Mouse (Mus musculus): ENCODE measurements around the gene Kcnj10. TPM values are rescaled to one million over a fixed set of nuclear protein-coding genes. Genes with fewer than 3 reads are reported as not detected.

Gene Kcnj10
- total RNA-seq, 1 experiment from 2014 or later = 0.39 TPM

GRCm38 (mm10) chr1:172331422-172331947 lies 9.5 kb upstream of the Kcnj10 start:
- no peak for DNase-seq

DNA sequence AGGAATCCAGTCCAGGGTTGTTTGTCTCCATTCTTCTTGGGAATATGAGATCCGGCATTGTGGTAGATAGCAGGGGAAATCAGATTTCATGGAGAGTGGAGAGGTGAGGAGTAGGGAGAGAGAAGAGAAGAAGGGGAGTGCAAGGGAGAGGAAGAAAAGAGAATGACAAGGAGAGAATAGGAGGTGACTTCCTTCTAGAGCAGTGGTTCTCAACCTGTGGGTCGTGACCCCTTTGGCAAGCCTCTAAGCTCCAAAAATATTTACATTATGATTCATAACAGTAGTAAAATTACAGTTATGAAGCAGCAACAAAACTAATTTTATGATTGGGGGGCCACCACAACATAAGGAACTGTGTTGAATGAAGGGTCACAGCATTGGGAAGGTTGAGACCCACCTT lies 8.1 kb upstream of the Kcnj10 start:
- DNase-seq = no peak

DNA sequence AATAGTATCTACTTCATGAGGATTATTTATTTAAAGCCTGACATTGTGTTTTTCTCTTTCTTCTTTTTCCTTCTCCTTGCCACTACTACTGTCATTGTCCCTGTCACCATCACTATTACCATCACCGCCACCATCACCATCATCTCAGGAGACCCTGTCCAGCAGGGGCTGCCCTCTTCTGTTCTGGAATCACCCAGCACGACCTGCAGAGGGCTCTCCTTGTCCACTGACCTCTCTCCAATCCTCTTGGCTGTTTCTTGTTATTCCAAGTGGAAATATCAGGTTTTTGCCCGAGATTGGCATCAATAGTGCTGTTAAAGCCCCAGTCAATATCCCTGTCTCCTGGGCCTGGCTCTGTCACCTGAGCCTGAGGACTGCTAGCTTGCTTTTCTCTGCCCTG lies 7.5 kb upstream of the Kcnj10 start:
- DNase-seq = no peak

DNA sequence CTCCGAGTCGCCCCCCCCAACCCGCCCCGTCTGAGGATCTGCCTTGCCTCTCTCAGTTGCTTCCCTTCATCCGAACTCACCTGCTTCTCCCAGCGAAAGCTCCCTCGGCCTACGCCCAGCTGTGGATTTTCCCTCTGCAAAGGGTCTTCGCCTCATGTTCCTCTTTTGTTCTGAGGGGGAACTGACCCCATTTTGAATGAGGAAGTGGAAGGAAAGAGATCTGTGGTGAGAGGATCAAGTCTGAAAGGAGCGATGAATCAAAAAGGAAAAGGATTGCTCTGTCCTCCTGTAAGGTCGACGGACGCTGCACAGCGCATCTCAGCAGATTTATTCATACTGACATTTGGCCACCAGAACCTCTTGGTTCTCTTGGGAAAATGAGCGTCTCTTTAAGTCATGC lies 5.2 kb upstream of the Kcnj10 start:
- no peak for DNase-seq

- DNase-seq = no peak
These were observed 3.4 kb upstream of the Kcnj10 start for GRCm38 (mm10) chr1:172337411-172338185.

- no peak for DNase-seq
These were observed 376 bp downstream of the Kcnj10 start for GRCm38 (mm10) chr1:172341386-172341785.

GRCm38 (mm10) chr1:172342729-172343128 lies 1.7 kb downstream of the Kcnj10 start:
- DNase-seq = no peak

- no peak for DNase-seq
These were observed 2.9 kb downstream of the Kcnj10 start for GRCm38 (mm10) chr1:172343914-172344313.

DNA sequence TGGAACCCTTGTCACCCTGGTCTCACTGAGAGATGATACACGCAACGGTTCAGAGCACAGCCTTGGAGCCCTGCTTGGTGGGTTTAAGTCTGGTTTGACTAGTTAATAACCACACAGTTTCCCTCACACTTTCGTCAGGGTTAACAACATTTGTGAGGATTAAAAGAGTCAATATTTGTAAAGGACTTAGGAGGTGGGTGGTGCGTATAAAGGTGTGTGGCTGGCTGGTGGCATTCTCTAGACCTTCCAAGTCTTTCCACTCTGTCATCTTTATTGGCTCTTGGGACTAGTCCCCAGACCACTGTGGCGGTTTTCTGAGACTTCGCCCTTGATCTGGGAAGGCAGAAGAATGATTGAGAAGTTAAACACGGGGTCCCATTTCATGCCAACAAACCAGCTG lies 3.8 kb downstream of the Kcnj10 start:
- DNase-seq = no peak

DNA sequence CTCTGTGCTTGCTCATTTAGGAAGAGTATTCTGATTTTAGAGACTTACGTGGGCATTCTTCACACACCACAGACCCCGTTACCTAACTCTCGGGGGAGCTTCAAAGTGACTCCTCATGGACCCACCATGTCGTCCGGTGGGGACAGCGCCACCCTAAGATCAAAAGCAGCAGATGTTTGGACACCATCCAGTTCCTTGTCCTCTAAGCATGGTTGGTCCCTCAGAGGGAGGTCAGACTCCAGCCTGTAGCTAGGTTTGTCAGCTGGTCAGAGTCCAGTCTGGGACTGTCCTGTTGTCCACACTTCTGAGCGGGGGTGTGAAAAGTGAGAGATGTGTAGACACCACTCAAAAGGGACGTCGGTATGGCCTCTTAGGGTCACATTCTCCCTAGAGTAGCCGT lies 5.7 kb downstream of the Kcnj10 start:
- DNase-seq = no peak

DNA sequence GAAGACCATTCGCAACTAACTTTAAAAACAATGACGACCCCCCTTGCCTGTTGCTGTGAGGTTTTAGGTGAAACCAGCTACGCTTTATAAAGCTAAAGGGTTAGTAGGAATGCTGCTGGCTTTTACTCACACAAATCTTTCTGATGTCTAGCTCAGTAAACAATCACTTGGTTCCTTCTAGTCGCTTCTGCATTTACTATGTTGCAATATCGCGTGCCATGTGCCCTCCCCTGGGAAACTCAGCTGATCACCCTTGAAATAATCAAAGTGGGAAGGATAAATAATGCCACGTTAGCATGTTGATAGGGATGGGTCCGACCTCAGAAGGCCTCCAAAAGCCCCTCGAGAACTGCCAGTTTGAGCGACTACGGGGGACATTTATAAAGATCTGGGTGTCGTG lies 6.4 kb downstream of the Kcnj10 start:
- no peak for DNase-seq

DNA sequence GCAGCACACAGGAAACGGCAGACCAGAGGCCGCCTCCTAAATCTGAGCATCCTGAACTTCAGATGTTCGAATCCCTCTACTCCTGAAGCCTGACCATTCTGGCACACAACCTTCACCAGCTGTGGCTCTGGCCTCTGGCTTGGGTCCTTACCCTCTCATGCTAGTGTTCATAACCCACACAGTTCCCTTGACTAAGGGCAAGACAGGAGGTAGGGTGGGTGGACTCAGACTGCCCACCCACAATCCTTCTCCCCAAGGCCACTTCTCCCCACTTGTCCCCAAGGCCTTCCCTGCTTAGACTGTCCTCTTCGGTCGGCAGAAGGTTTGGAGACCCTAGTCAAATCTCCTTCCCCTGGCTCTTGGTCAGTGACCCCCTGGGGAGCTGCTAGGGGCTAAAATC lies 8.5 kb downstream of the Kcnj10 start:
- DNase-seq = no peak

DNA sequence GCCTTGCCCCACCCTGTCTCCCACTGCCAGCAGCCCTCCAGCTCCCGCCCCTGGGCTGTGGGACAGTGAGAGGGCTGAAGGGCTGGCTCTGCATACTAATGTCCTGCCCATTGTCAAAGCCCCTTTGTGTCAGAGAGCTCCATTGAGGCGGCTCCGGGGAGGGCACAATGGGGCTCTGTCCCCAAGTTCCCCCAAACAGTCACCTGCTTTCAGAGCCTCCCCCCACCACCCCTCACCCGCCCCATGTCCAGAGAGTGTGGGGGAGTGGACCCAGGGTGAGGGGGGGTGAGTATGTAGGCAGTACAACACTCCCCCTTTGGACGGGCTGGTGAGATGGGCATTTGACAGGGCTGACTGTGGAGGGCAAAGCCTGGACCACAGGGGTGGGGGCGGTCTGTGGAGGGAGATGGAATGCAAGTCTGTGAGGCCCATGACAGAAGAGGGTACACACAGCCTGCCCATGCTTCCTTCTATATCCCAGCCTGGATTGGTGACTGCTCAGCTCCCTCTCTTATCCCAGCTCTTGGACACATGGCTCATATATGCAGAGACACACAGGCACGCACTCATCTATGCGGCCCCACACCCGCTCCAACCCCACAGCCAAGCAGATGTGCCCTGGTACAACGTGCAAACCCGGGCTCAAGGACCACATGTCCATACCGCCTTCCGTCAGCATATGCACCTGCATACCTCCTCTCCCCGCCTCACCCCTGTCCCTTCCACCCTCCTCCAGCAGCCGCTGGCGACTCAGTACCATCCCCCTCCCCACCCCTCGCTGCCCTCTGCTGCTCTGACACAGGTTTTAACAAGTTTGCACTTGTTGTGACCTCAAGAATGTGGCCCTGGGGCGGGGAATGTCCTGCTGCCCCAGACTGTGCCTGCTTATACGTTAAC lies 9.2 kb downstream of the Kcnj10 start:
- no peak for DNase-seq

GRCm38 (mm10) chr1:172352001-172352400 lies 11.0 kb downstream of the Kcnj10 start:
- DNase-seq = no peak

DNA sequence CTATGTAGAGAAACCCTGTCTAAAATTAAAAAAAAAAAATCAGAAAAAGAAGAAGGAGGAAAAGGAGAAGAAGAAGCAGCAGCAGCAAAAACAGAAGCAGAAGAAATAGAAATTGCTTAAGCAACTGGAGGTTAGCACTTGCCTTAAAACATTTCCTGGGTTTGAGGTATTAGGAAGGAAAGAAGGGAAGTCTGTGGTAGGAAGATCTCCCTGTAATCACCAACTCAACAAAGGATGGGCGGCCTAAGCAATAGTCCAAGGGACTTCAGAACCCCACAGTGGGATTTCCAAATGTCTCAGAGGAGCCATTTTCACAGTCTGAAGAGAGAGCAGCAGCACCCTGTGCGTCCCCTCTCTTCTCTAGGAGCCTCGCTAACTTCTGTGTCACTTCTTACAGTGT lies 11.4 kb downstream of the Kcnj10 start:
- DNase-seq = no peak

GRCm38 (mm10) chr1:172355336-172355735 lies 14.3 kb downstream of the Kcnj10 start:
- DNase-seq = no peak

DNA sequence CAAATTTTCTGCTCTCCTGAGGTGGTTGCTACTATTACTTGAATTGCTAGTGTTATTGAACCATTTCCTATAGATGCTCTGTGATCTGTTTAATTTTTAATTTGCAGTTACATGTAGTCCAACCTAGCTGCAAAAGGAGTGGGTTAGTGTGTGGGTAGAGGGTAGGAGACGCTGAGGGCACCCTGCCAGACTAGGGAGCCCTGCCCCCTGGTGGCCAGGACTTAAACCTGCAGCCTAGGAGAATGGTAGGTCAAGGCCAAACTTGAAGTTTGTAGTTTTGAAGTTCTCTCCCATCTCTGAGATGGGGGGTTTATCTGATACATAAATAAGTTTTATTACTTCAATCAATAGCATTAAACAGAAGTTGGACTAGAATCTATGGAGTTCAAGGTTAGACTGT lies 16.5 kb downstream of the Kcnj10 start:
- DNase-seq = peak; percentile 76

GRCm38 (mm10) chr1:172358341-172358740 lies 17.3 kb downstream of the Kcnj10 start:
- DNase-seq = no peak

- DNase-seq = peak; percentile 35
These were observed 23.7 kb downstream of the Kcnj10 start for GRCm38 (mm10) chr1:172364684-172365083.

DNA sequence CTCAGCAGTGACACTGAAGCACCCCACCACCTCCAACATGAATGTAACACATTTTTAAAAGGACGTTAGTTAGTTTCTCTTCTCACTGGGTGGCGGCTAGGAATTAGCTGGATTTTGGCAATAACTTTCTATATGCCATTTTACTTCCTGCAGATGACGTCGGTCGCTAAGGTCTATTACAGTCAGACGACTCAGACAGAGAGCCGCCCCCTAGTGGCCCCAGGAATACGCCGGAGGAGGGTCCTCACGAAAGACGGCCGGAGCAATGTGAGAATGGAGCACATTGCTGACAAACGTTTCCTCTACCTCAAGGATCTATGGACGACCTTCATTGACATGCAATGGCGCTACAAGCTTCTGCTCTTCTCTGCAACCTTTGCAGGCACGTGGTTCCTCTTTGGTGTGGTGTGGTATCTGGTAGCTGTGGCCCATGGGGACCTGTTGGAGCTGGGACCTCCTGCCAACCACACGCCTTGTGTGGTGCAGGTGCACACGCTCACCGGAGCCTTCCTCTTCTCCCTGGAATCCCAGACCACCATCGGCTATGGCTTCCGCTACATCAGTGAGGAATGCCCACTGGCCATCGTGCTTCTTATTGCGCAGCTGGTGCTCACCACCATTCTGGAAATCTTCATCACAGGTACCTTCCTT lies 27.9 kb downstream of the Kcnj10 start:
- peak; percentile 58 for DNase-seq

- peak; percentile 97 for DNase-seq
These were observed 35.2 kb downstream of the Kcnj10 start, which contains the start of gene Pigm for GRCm38 (mm10) chr1:172376198-172376667. TSS of gene Pigm (plus strand) at chr1:172376546.

GRCm38 (mm10) chr1:172376758-172377458 lies 35.9 kb downstream of the Kcnj10 start:
- DNase-seq = no peak

Measured in adrenal gland, postnatal 25 days (tissue).